Mouse (Mus musculus): ENCODE data around the gene Dedd.
"Not testable (repeated sequence)": the region's sequence is repeated elsewhere in the genome, so short reads cannot be mapped to it uniquely, and the experiment has no call there.

Gene Dedd

GRCm38 (mm10) chr1:171309321-171309720, 19.6 kb upstream of the Dedd start:
- no peak for DNase-seq (ENCODE audit: low read depth, low spot score)

GRCm38 (mm10) chr1:171319748-171320147, 9.2 kb upstream of the Dedd start:
- no peak for DNase-seq (ENCODE audit: low read depth, low spot score)

- DNase-seq (ENCODE audit: low read depth, low spot score) = no peak
Observed at GRCm38 (mm10) chr1:171320151-171320550, 8.8 kb upstream of the Dedd start.

GRCm38 (mm10) chr1:171321415-171321814, 7.5 kb upstream of the Dedd start:
- DNase-seq (ENCODE audit: low read depth, low spot score) = peak; percentile 45

- DNase-seq (ENCODE audit: low read depth, low spot score) = no peak
Observed at GRCm38 (mm10) chr1:171322012-171322411, 6.9 kb upstream of the Dedd start.

- DNase-seq (ENCODE audit: low read depth, low spot score) = no peak
Observed at GRCm38 (mm10) chr1:171325571-171325970, 3.4 kb upstream of the Dedd start.

- not testable (repeated sequence) for DNase-seq (ENCODE audit: low read depth, low spot score)
Observed at GRCm38 (mm10) chr1:171326588-171326987, 2.4 kb upstream of the Dedd start.

GRCm38 (mm10) chr1:171328244-171328643, 701 bp upstream of the Dedd start:
- no peak for DNase-seq (ENCODE audit: low read depth, low spot score)

GRCm38 (mm10) chr1:171329433-171330215, 679 bp downstream of the Dedd start:
- DNase-seq (ENCODE audit: low read depth, low spot score) = peak; percentile 49

- DNase-seq (ENCODE audit: low read depth, low spot score) = no peak
Observed at GRCm38 (mm10) chr1:171330216-171330560, 1.2 kb downstream of the Dedd start.

GRCm38 (mm10) chr1:171342262-171343207, 13.6 kb downstream of the Dedd start:
- no peak for DNase-seq (ENCODE audit: low read depth, low spot score)

GRCm38 (mm10) chr1:171343922-171344677, 15.2 kb downstream of the Dedd start:
- peak; percentile 26 for DNase-seq (ENCODE audit: low read depth, low spot score)

GRCm38 (mm10) chr1:171344715-171345114, 15.8 kb downstream of the Dedd start:
- DNase-seq (ENCODE audit: low read depth, low spot score) = no peak

GRCm38 (mm10) chr1:171345225-171346094, 16.5 kb downstream of the Dedd start, which contains the start of the genes Nit1 and Pfdn2:
Gene Nit1, minus strand, starts transcription at chr1:171345646.
Gene Pfdn2, plus strand, starts transcription at chr1:171345670.
- peak; percentile 92 for DNase-seq (ENCODE audit: low read depth, low spot score)

GRCm38 (mm10) chr1:171346095-171346450, 17.1 kb downstream of the Dedd start:
- peak; percentile 42 for DNase-seq (ENCODE audit: low read depth, low spot score)

GRCm38 (mm10) chr1:171348665-171349064, 19.7 kb downstream of the Dedd start:
- no peak for DNase-seq (ENCODE audit: low read depth, low spot score)

- DNase-seq (ENCODE audit: low read depth, low spot score) = no peak
Observed at GRCm38 (mm10) chr1:171349210-171349609, 20.3 kb downstream of the Dedd start.

- peak; percentile 90 for DNase-seq (ENCODE audit: low read depth, low spot score)
Observed at GRCm38 (mm10) chr1:171355812-171356340, 26.9 kb downstream of the Dedd start.

- no peak for DNase-seq (ENCODE audit: low read depth, low spot score)
Observed at GRCm38 (mm10) chr1:171356814-171357213, 27.9 kb downstream of the Dedd start.

GRCm38 (mm10) chr1:171358421-171358820, 29.5 kb downstream of the Dedd start:
- peak; percentile 79 for DNase-seq (ENCODE audit: low read depth, low spot score)

Measured in CD4-positive helper T cell, adult 2 months (primary cell).